Mouse (Mus musculus) C2C12 (cell line): Measurements from ENCODE around the gene Ncor1.

ENCODE experiments used
- CTCF ChIP-seq: IDR thresholded peaks from one replicate; pipeline ENCODE4 v1.5.1; 2011; ENCODE audit not compliant: control insufficient read depth, insufficient read depth, insufficient read length
- MAX ChIP-seq: IDR thresholded peaks from one replicate; pipeline ENCODE4 v1.6.1; 2011; ENCODE audit warnings: mild to moderate bottlenecking, control low read depth
- MYOD1 ChIP-seq: IDR thresholded peaks from one replicate; pipeline ENCODE4 v1.6.1; 2011; ENCODE audit warnings: low read depth; ENCODE audit not compliant: control insufficient read depth, insufficient read length

DNA sequence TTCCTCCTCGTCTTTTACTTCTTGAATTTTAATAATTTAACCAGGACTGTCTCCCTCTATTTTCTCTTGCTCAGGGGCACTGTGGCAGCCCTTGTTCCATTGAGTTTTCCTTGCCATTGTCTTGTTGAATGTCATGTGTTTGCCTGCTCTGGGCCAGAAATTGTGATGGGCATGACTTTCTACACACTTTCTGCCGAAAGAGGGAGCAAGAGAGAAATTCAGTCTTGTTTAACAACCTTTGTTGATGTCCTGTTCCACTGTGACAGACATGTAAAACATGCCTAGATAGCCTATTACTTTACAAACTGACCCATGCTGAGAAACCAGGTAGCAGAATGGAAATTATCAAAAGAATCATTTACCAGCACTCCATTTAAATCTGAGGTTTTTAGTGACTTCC is 33.8 kb downstream of the Ncor1 start:
- no peak for TF ChIP-seq CTCF
- TF ChIP-seq MYOD1, result no peak
- no peak for TF ChIP-seq MAX
